Mouse (Mus musculus): ENCODE measurements around the gene Kansl2. TPM values are rescaled to one million over a fixed set of nuclear protein-coding genes. Genes with fewer than 3 reads are reported as not detected.

The Kansl2 gene
- polyA plus RNA-seq (2014; fragmentation: Nextera tagmentation; extraction: Ambion mirVana), result 145 and 153 TPM in 2 replicates

DNA sequence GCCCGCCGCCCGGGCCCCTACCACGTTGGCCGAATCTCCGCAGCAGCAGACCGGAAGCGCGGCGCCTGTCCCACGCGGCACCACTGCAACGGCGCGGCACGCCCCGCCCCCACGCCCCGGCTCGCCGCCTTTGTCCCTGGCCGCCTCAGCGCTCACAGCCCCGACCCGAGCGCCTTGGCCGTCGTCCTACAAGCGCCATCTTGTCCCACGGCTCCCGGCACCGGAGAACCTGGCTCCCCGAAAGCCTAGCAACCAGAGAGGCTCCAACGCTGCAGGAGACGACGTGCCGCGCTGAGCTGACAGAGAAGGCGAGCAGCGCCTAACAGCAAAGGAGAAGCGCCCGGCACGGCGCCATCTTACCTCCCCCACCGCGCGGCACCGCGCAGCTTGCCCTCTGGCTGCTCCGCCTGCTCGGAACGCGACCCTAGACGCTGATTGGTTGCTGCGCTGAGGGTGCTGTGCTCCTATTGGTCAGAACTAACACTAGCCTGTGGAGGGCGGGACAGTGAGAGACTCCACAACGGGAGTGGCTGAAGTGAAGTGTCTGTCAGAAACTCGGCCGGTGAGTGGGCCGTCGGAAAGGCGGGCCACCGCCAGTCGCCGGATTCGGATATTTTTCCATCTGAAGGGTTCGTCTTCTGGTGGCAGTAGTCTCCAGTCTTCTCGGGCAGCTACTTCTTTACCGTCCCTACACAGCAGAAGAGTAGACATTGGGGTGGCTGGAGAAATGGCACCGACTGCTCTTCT, at the start of gene Kansl2:
Gene Kansl2 (minus strand): TSS at position 384 of the 747 bp plus-strand sequence.
- no peaks in the 10 kb centered on the region for H3K4me1 ChIP-seq (ENCODE audit: control insufficient read depth, insufficient read depth, low read length)
- ATAC-seq (replicated peaks; ENCODE audit: insufficient number of reproducible peaks, low FRiP score, low TSS enrichment, low read depth) (peak; percentile 100), DNase-seq (ENCODE audit: low spot score) (peak; percentile 99)
- peak within 1 kb of the TSS; percentile 81 for H3K4me3 ChIP-seq (ENCODE audit: low read depth, low read length)
- H3K36me3 ChIP-seq (replicated peaks; ENCODE audit: control insufficient read depth, insufficient read depth, low read depth, low read length), result peaks cover 9% of the 10 kb centered on the region
- WGBS, result under 1% methylated on average over 67 of the region's 70 CpGs
- peak within 1 kb of the TSS; percentile 94 for H3K27ac ChIP-seq (replicated peaks; ENCODE audit: low read depth, low read length)
- no peaks in the 10 kb centered on the region for H3K27me3 ChIP-seq (ENCODE audit: control insufficient read depth, insufficient read depth, low read length)
- peak within 1 kb of the TSS; percentile 61 for H3K4me2 ChIP-seq (ENCODE audit: low read depth, low read length)
- H3K9me3 ChIP-seq (replicated peaks; ENCODE audit: control insufficient read depth, low read length), result no peaks in the 10 kb centered on the region
- peak within 1 kb of the TSS; percentile 96 for H3K9ac ChIP-seq (replicated peaks; ENCODE audit: low read length)

DNA sequence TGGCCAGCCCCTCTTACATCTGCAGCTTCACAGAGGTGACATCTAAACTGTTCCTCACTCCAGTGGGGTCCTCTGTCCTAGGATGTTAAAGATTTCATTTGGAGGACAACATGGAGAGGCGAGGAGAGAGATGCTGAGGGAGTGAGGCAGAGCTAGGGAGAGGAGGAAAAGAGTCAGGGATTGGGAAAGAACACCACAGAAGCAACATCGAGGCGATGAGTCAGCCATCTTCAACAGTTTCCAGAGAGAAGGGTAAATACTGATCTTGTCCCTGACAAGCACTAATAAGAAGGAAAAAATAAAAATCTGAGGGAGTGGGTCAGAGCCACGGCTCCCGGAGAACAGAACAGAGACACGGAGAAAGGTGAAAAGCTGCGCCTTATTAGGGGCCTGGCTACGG, 48.9 kb upstream of the Kansl2 start:
- Histone ChIP-seq H3K27ac (replicated peaks; ENCODE audit: low read depth, low read length) (no peak overlapping the region), H3K4me3 (ENCODE audit: low read depth, low read length) (no peak overlapping the region), H3K9me3 (replicated peaks; ENCODE audit: control insufficient read depth, low read length) (no peaks in the 10 kb centered on the region), H3K27me3 (ENCODE audit: control insufficient read depth, insufficient read depth, low read length) (no peaks in the 10 kb centered on the region), H3K4me2 (ENCODE audit: low read depth, low read length) (no peak overlapping the region), H3K36me3 (replicated peaks; ENCODE audit: control insufficient read depth, insufficient read depth, low read depth, low read length) (no peaks in the 10 kb centered on the region; the same call in 1 of the 2 replicates), H3K9ac (replicated peaks; ENCODE audit: low read length) (no peak overlapping the region), H3K4me1 (ENCODE audit: control insufficient read depth, insufficient read depth, low read length) (no peaks in the 10 kb centered on the region)
- ATAC-seq (replicated peaks; ENCODE audit: insufficient number of reproducible peaks, low FRiP score, low TSS enrichment, low read depth), result no peak
- WGBS, result 71% methylated on average over 8 of the region's 8 CpGs
- no peak for DNase-seq (ENCODE audit: low spot score)

DNA sequence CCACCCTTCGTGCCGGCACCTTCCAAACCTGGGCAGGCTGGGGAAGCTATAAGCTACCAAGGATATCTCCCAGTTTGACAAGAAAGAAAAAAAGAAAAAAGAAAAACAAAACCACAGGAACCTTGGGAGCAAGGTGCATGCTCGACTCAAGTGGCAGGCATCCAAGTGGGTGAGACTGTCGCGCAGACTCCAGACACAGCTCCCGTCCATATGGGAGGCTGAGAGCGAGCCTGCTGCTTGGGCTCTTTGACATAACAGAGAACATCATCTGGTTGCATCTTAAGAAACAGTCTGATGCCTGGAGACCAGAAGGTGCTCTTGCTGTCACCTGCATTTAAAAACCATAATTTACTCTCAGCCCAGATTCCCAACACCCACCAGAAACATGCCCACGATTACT, 48.3 kb upstream of the Kansl2 start:
- 86% methylated on average over 8 of the region's 8 CpGs for WGBS
- no peak for ATAC-seq (replicated peaks; ENCODE audit: insufficient number of reproducible peaks, low FRiP score, low TSS enrichment, low read depth)

DNA sequence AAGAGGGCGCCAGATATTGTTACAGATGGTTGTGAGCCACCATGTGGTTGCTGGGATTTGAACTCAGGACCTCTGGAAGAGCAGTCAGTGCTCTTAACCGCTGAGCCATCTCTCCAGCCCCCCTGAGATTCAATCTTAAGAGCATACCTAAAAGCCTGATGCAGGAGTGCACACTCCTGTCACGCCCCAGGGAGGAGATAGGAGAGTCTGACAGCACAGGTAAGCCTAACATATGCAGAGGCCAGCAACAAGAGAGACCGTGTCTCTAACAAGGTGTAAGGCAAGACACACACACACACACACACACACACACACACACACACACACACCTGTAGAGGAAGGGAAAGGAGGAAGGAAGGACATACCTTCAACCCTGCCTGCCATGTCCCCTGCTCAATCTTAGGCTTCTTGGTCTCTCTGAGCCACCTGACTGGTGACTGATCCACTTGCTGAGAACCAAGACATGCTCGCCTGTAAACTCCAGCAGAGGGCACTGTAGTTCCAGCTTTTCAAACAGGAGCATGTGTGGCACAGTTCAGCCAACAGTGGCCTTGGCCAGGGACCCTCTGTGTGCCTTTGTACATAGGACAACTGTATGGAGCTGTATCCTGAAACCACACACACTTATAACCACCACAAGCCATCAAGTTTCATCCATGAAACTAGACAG, 45.9 kb upstream of the Kansl2 start:
- no peaks in the 10 kb centered on the region for H3K4me1 ChIP-seq (ENCODE audit: control insufficient read depth, insufficient read depth, low read length)
- no peak overlapping the region for H3K9ac ChIP-seq (replicated peaks; ENCODE audit: low read length)
- 35% methylated on average over 5 of the region's 5 CpGs for WGBS
- H3K4me3 ChIP-seq (ENCODE audit: low read depth, low read length), result no peak overlapping the region
- no peaks in the 10 kb centered on the region for H3K27me3 ChIP-seq (ENCODE audit: control insufficient read depth, insufficient read depth, low read length)
- no peaks in the 10 kb centered on the region for H3K9me3 ChIP-seq (replicated peaks; ENCODE audit: control insufficient read depth, low read length)
- H3K4me2 ChIP-seq (ENCODE audit: low read depth, low read length), result no peak overlapping the region
- no peak overlapping the region for H3K27ac ChIP-seq (replicated peaks; ENCODE audit: low read depth, low read length)
- no peaks in the 10 kb centered on the region for H3K36me3 ChIP-seq (replicated peaks; ENCODE audit: control insufficient read depth, insufficient read depth, low read depth, low read length)
- DNase-seq (ENCODE audit: low spot score) (peak; percentile 88), ATAC-seq (replicated peaks; ENCODE audit: insufficient number of reproducible peaks, low FRiP score, low TSS enrichment, low read depth) (peak; percentile 80)

More for the DNA sequence above, 48.3 kb upstream of the Kansl2 start:
- Histone ChIP-seq H3K4me3 (ENCODE audit: low read depth, low read length) (no peak overlapping the region), H3K9me3 (replicated peaks; ENCODE audit: control insufficient read depth, low read length) (no peaks in the 10 kb centered on the region), H3K27me3 (ENCODE audit: control insufficient read depth, insufficient read depth, low read length) (no peaks in the 10 kb centered on the region), H3K36me3 (replicated peaks; ENCODE audit: control insufficient read depth, insufficient read depth, low read depth, low read length) (no peaks in the 10 kb centered on the region; the same call in 1 of the 2 replicates), H3K9ac (replicated peaks; ENCODE audit: low read length) (no peak overlapping the region), H3K4me1 (ENCODE audit: control insufficient read depth, insufficient read depth, low read length) (no peaks in the 10 kb centered on the region), H3K27ac (replicated peaks; ENCODE audit: low read depth, low read length) (no peak overlapping the region), H3K4me2 (ENCODE audit: low read depth, low read length) (no peak overlapping the region)
- DNase-seq (ENCODE audit: low spot score), result no peak

DNA sequence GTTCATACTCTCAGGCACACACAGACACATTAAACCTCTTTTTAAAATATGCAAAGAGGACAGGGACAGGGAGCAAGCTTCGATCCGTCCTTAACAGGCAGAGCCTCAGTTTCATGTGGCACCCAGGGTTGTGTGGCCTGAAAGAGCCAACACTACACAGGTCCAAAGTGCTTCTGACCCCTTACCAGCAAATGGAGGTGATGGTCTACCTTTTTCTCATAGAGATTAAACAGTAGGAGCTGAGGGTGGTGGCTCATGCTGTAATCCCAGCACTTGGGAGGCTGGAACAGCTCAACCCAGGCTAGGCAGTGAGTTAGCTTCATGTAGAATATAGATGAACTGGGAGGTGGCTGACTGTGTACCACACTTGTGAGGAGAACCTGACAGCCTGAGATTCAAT, 45.2 kb upstream of the Kansl2 start:
- DNase-seq (ENCODE audit: low spot score) (no peak), ATAC-seq (replicated peaks; ENCODE audit: insufficient number of reproducible peaks, low FRiP score, low TSS enrichment, low read depth) (no peak)
- WGBS, result 85% methylated on average over 2 of the region's 2 CpGs
- Histone ChIP-seq H3K27ac (replicated peaks; ENCODE audit: low read depth, low read length) (no peak overlapping the region), H3K36me3 (replicated peaks; ENCODE audit: control insufficient read depth, insufficient read depth, low read depth, low read length) (no peaks in the 10 kb centered on the region), H3K9ac (replicated peaks; ENCODE audit: low read length) (no peak overlapping the region), H3K4me3 (ENCODE audit: low read depth, low read length) (no peak overlapping the region), H3K9me3 (replicated peaks; ENCODE audit: control insufficient read depth, low read length) (no peaks in the 10 kb centered on the region), H3K4me1 (ENCODE audit: control insufficient read depth, insufficient read depth, low read length) (no peaks in the 10 kb centered on the region), H3K27me3 (ENCODE audit: control insufficient read depth, insufficient read depth, low read length) (no peaks in the 10 kb centered on the region), H3K4me2 (ENCODE audit: low read depth, low read length) (no peak overlapping the region)

DNA sequence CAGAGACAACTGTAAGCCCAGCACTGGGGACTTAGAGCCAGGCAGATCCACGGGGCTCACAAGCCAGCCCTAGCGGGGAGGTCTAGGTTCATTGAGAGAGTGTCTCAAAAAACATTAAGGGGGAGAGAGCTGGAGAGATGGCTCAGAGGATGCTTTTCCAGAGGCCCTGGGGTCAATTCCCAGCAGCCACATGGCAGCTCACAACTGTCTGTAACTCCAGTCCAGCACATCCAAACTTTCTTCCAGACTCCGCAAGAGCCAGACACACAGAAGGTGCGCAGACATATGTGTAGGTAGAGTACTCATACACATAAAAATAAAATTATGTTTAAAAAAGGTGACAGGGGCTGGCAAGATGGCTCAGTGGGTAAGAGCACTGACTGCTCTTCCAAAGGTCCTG, 39.2 kb upstream of the Kansl2 start:
- no peaks in the 10 kb centered on the region for H3K27me3 ChIP-seq (ENCODE audit: control insufficient read depth, insufficient read depth, low read length)
- no peak for ATAC-seq (replicated peaks; ENCODE audit: insufficient number of reproducible peaks, low FRiP score, low TSS enrichment, low read depth)
- WGBS, result 72% methylated on average over 4 of the region's 4 CpGs
- no peak overlapping the region for H3K9ac ChIP-seq (replicated peaks; ENCODE audit: low read length)
- no peaks in the 10 kb centered on the region for H3K36me3 ChIP-seq (replicated peaks; ENCODE audit: control insufficient read depth, insufficient read depth, low read depth, low read length)
- H3K27ac ChIP-seq (replicated peaks; ENCODE audit: low read depth, low read length), result no peak overlapping the region
- no peaks in the 10 kb centered on the region for H3K4me1 ChIP-seq (ENCODE audit: control insufficient read depth, insufficient read depth, low read length)
- no peak overlapping the region for H3K4me3 ChIP-seq (ENCODE audit: low read depth, low read length)
- H3K4me2 ChIP-seq (ENCODE audit: low read depth, low read length), result no peak overlapping the region
- H3K9me3 ChIP-seq (replicated peaks; ENCODE audit: control insufficient read depth, low read length), result no peaks in the 10 kb centered on the region
- no peak for DNase-seq (ENCODE audit: low spot score)

DNA sequence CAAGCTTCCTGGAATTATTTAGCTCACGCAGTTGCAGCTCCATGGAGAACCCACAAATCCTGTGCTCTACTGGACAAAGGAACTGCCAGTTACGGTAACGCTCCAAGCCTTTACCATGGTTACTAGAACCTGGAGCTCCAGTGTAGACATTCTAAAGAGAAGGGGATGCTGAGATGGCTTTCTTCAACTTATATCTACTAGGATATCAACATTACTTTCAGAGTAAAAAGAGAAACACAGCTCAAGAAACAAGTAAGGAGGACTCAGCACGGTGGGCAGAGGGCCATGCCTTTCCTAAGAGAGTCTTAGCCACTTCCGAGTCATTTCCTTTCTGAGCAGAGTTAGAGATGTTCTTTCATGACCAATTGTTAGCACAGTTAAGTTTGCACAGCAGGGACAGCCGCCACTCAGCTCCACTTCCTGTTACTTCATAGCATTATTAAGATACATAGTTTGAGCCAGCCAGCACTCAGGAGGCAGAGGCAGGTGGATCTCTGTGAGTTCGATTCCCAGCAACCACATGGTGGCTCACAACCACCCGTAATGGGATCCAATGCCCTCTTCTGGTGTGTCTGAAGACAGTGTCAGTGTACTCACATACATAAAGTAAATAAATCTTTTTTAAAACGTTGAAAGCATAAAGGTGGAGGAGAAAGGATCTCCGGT, 36.9 kb upstream of the Kansl2 start, which contains the start of the genes Ccnt1 and 4930415O20Rik:
Gene Ccnt1 (minus strand): TSS at position 51 of the 666 bp plus-strand sequence.
Gene 4930415O20Rik (plus strand): TSS at position 132 of the 666 bp plus-strand sequence.
- 82% methylated on average over 10 of the region's 10 CpGs for WGBS
- no peak for DNase-seq (ENCODE audit: low spot score)
- Histone ChIP-seq H3K27me3 (ENCODE audit: control insufficient read depth, insufficient read depth, low read length) (no peaks in the 10 kb centered on the region), H3K4me2 (ENCODE audit: low read depth, low read length) (no peak within 1 kb of the TSS), H3K9me3 (replicated peaks; ENCODE audit: control insufficient read depth, low read length) (no peaks in the 10 kb centered on the region), H3K27ac (replicated peaks; ENCODE audit: low read depth, low read length) (no peak within 1 kb of the TSS), H3K4me3 (ENCODE audit: low read depth, low read length) (no peak within 1 kb of the TSS), H3K36me3 (replicated peaks; ENCODE audit: control insufficient read depth, insufficient read depth, low read depth, low read length) (no peaks in the 10 kb centered on the region), H3K4me1 (ENCODE audit: control insufficient read depth, insufficient read depth, low read length) (no peaks in the 10 kb centered on the region), H3K9ac (replicated peaks; ENCODE audit: low read length) (no peak within 1 kb of the TSS)
- no peak for ATAC-seq (replicated peaks; ENCODE audit: insufficient number of reproducible peaks, low FRiP score, low TSS enrichment, low read depth)
